Mouse (Mus musculus): ENCODE measurements at regions not wholly inside any gene's neighbourhood (a gene's known extent, or its start where the extent isn't known, plus 50 kb on each side); places are given as distances from the start of the nearest gene placed in this dataset.

DNA sequence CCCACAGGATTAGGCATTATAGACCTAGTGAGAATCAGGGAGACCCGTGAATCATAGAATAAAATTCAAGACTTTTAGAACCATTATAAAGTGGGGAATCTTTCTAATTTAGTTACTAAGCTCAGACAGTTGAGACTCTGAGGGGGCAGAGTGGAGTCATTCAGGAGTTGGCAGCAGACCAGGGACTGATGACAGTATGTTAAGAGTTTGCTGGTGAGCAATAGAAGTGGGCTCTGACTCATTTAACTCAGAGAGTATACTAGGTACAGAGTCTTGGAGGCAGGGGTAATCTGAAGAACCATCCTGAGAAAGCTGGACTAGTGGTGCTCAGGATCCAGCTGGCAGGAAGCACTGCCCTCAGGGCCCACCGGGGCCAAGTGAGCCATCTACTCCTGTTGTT lies 184.9 kb upstream of the Npy start:
- no peak for DNase-seq (ENCODE audit: low spot score in 2 of 2)

DNA sequence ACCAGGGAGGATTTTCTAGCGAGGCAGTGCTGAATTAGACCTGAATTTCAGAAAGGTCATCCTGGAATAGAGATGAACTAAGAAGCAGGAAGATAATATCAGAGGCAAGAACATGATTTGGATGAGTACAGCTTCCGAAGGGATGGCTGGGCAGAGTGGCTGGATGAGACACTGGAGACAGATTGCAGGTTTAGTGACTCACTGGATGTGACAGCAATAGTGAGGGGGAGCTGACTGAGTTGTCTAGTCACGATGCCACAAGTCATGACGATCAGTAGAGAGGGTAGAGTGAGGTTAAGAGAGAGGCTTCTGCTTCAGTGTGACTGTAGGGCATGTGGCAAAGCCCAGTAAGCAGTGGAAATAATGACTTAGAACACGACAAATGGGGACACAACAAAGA lies 181.3 kb upstream of the Npy start:
- no peak for DNase-seq (ENCODE audit: low spot score in 2 of 2)

- no peak for DNase-seq (ENCODE audit: low spot score in 2 of 2)
Observed at GRCm38 (mm10) chr6:49654541-49655130, 167.9 kb upstream of the Npy start.

DNA sequence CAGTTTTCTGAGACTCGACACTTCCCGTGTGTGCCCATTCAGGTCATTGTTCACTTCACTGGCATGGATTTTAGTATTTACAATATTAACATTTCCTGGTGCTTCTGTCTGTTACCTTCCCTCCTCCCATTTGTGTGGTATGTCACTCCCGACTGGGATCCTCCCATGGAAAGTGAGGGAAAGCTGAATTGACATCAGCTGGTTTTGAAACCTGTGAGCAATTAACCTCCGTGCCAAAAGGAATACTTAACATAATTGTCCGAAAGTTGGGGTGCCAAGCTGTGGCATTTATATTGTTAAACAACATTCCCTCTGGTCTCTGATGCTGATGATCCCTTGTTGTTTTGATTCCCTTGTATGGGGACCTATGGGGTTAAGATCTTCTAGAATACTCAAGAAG lies 167.3 kb upstream of the Npy start:
- no peak for DNase-seq (ENCODE audit: low spot score in 2 of 2)

DNA sequence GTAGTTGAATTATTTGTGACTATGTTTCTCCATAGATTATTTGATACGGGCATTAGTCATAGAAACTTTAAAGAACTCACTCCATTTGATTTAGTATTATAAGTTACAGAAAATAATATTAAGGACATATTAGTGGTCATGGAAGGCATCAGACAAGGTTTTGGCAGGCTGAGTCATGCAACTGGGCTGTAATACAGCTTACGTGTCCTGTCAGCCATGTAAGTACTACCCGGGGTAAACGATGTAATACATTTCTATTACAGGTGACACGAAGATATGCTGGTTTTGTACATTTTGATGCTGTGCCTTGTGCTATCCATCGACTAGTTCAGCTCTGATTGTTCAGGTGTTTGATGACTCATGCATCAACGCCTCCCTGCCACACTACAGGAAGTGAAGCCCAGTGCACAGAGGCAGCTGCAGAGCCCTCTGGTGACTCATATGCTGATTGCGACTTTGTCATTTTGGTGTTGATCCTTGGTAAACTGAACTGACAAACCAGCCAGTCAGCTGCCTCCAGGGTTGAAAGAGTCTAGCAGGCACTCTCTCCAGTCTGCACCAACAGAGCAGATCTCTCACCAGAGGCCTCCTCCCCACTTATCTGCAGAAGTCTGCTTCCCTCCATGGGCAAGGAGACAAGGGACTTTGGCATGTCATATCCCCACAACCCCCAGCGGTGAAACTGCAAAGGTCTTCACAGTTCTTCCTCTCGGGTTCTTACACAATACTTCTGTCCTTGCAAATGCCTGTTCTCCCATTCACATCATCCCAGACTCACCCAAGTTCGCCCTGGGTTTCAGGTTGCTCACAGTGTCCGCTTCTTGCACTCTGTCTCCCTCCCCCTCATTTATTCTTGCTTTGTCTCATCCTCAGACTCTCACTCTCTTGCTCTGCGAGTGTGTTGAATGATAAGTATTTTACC lies 165.9 kb upstream of the Npy start:
- DNase-seq (ENCODE audit: low spot score in 2 of 2), result no peak

DNA sequence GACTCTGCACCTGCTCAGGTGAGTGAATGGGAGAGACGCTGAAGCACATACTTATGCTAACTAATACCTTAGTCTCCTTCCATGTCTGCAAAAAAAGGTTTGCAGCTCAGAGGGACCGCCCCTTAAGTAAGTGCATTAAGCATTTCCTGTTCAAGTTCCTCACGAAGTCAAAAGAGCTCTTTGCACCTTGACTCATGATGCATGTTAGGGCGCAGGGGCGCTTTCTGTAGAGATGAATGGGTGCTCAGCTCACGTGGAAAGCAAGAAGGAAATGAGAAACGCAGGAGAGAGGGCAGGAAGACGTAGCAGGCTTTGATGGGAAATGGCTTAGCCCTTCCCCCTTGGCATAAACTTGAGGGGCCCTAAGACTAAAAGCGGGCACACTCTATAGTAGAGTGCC lies 164.5 kb upstream of the Npy start:
- DNase-seq (ENCODE audit: low spot score in 2 of 2), result no peak

DNA sequence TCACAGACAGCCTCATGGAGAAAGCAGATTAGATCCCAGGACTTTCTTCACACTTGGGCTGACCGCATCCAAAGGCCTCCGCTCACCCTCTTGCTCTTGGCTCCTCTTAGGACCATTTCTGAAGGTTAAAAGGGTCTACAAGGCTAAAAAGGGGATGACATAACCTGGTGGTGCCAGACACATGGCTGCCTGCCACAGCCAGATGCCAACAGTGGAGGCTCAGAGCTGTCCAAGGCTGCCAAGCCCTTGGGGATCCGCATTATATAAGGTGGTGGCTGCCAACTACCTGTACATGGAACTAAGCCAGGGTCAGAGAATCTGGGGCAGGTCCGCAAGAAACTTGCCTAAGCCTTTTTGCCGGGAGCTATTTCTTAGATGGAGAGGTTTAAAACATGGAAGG lies 151.5 kb upstream of the Npy start:
- DNase-seq (ENCODE audit: low spot score in 2 of 2), result no peak

DNA sequence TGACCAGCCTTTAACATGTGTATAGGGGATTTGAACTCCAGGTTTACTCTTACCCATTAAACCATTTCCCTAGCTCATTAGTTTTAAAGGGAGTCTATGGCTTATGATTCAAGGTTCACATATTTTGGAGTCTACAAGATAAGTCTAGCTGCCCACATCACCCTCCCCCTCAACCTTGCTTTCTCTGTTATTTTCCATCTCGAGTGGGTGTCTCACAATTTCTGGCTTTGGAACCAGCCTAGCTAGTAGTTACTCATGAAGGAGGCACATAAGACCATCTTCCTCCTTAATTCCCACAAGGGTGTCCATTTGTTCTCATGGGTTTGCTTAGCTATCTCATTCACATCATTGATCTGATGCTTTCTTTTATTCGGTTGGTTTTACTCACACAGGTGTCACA lies 150.6 kb upstream of the Npy start:
- no peak for DNase-seq (ENCODE audit: low spot score in 2 of 2)

DNA sequence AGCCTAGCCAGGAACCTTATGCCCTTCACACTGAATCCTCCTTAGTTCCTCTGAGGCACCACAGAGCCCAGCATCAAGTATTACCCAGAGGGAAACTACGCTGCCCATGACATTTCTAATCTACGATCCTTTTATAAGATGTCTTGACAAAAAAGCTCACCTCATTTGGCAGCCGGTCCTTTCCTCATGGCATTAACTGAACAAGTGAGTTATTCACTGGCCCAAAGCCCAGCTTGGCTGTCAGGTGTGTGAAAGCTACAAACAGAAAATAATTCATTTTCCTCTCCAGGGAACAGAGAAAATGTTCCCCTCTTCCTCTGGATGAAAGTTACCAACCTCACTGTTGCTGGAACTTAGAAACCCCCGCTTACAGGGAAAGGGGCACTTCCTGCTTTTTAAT lies 135.7 kb upstream of the Npy start:
- no peak for DNase-seq (ENCODE audit: low spot score in 2 of 2)

- DNase-seq (ENCODE audit: low spot score in 2 of 2), result no peak
Observed at GRCm38 (mm10) chr6:49692032-49692539, 130.4 kb upstream of the Npy start.

DNA sequence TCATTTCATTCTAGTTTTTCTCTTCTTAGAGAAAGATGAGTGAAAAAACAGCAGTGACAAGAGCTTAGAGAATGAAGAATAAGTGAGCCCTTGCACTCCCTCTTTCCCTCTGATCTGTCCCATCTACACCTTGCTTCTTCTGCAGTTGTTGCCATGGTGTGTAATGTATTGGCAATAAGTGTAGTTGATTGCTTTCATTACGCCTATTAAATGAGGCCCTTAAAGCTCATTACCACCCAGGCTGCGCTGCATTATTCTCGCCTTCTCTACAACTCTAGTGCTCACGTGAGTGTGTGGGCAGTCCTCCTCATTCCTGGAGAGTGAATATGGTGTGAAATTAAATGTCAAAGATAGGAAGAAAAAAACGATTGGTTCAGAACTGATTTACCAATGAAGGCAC lies 127.7 kb upstream of the Npy start:
- no peak for DNase-seq (ENCODE audit: low spot score in 2 of 2)

DNA sequence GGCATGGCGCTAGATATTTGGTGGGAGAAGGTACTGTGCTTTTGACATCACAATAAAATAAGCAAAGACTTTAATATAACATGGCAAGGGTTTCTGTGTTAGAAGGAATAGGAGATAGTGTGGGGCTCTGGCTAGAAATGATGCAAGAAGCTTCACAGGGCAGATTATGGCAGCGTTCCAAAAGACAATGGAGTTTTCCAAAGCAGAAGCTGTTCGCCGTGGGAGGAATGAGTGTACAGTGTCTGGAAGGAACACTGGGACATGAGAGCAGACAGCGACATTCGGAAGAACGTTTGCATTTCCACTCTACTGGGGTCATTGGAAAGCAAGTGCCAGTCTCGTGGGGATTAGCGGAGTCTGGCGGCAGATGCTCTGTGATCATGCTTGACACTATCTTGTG lies 125.5 kb upstream of the Npy start:
- DNase-seq (ENCODE audit: low spot score in 2 of 2), result no peak

DNA sequence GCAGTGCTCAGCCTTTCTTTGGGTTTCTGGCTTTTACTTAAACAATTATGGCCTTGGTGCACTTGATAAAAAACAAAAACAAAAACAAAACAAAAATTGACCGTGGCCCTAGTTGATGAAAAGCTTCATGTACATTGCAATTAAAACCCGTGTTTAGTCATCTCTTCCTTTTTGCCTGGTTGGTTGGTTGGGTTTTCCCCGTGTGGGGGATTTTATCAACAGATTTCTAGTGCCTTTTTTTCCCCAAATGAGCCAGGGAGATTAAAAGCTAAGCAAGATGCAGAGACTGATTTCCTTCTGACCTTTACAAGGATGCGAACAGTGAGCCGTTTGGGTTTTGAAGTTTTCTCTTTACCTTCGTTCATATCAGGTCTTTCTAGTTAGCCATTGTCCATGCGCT lies 121.1 kb upstream of the Npy start:
- no peak for DNase-seq (ENCODE audit: low spot score in 2 of 2)

DNA sequence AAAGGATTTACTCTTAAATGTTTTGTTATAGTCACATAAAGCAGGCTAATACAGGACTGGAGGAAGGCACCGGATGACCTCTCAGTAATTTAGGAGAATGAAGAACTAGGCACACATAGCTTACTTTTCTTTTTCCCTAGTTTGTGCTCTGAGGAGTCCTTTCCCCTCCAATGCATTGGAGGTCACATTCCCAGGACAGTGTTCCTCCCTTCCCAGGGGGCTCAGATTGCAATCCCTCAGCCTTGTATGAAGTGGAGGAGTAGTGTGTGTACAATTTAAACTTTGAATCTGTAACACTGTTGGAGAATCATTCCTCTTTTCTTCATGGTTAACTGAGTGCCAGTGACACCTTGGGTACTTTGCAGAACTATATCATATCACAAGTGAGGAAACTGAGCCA lies 109.5 kb upstream of the Npy start:
- DNase-seq (ENCODE audit: low spot score in 2 of 2), result no peak

DNA sequence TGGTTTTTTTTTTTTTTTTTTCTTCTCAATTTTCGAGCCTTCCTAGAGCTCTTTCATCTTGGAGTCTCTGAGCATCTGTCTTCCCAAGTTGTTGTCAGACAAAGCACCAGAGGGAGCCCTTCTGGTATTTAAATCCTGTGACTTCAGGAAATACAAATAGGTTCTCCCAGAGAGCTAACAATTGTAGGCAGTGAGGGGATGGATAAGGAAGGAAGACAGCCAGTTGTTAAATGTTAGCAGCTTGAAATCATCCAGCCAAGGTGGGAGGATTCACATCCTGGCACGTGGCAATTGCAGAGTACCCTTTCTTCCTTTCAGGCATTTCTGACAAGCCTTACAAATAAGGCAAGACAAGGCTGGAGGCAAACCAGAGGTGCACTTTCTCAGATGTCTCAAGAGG lies 106.0 kb upstream of the Npy start:
- DNase-seq (ENCODE audit: low spot score in 2 of 2), result no peak

DNA sequence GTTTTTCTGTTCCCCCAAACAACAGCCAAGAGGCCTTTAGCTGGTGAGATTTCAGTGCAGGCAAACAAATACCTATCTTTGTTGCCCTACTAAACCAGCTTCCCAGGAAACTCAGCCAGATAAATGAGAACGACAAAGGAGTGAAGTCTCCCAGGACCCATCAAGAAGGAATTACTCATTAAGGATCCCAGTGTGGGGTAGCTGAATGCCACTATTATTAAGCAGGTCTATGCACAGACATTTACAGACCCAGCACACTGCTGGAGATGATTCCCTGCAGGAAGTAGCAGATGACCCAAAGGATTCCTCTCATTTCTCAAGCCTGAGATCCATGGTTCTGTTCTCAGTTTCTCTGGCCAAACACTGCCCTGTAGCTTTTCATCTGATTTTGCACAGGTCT lies 105.6 kb upstream of the Npy start:
- no peak for DNase-seq (ENCODE audit: low spot score in 2 of 2)

DNA sequence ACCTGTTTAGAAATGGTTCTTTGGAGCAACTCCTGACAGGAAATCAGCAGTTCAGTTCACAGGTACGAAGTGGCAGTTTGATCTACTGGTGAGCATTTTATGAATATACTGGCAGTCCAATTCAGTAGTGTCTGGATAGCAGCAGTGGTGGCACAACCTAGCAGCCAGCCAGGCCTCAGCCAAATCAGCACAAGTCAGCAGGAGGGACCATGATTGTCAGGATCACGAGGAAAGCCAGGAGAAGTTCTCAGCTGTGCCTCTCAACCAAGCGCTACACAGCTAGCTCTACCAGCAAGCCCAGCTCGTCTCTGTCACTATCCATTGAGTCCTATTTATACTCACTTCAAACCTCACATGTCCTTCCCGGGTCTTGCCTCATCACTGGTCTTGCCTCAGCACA lies 89.3 kb upstream of the Npy start:
- no peak for DNase-seq (ENCODE audit: low spot score in 2 of 2)

- no peak for DNase-seq (ENCODE audit: low spot score in 2 of 2)
Observed at GRCm38 (mm10) chr6:49743157-49743556, 79.4 kb upstream of the Npy start.

- DNase-seq (ENCODE audit: low spot score in 2 of 2), result no peak
Observed at GRCm38 (mm10) chr6:49745301-49745700, 77.2 kb upstream of the Npy start.

GRCm38 (mm10) chr6:49750544-49750943 lies 72.0 kb upstream of the Npy start:
- no peak for DNase-seq (ENCODE audit: low spot score in 2 of 2)

DNA sequence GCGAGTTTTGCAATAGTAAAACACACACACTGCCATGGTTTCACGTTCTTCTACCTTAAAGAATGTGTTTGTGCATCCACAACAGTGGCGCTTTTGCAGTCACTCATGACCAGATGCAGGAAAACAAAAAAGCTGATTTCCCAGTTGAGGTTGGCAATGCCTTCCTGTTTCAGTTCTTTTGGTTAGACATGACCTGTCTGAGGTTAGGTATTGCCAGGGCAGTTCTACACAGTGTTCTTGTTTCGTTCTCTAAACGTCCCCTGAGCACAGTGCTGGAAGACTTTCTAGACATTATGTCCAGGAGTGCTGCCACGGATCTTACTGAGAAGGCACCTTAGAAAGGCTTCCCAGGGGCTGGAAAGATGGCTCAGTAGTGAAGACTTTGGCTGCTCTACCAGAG lies 62.9 kb upstream of the Npy start:
- no peak for DNase-seq (ENCODE audit: low spot score in 2 of 2)

DNA sequence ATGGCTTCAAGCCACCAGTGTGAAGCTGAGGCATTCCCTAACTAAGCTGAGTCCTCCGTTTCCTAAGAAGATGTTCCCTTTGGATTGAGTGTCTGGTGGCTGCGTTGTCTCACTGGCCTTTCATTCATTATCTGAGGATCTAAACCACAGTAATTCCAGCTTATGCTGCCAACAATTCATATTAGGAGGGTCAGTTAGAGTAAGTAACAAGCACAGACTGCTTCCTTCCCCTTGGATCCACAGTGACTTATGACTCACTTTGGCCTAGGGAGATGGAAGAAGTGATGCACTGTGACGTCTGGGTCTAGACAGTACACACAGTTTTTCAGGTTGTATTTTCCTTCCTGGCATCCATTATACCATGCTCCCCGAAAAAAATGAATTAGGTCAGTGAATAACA lies 57.8 kb upstream of the Npy start:
- DNase-seq (ENCODE audit: low spot score in 2 of 2), result no peak

Data from cerebellum, postnatal 4 days (tissue).